Mouse (Mus musculus) B cell, adult 2 months (primary cell): Measurements from ENCODE around the gene Rpl23a.
"Not testable (repeated sequence)": the region's sequence is repeated elsewhere in the genome, so short reads cannot be mapped to it uniquely, and the experiment has no call there.

Experiments used
- DNase-seq, 2 experiments: peaks; one replicate each; pipeline ENCODE4 v3.0.0; 2022

Rpl23a gene

DNA sequence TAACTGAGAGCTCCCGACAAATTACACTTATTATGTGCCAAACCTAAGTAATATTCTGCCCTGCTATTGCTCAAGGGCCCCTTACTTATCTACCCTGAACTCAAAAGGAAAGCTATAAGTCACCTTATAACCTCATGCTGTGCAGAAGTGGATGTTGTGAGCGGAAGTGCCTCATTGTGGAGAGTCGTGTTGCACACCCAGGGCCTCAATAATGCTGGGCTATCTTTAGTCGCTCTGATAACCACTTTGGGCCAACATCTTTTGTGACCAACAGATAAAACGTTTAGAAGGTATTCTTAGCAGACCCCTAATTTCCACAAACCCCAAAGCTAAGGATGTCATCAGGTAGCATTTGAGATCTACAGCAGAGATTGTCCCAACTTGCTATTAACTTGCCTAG, 42.7 kb downstream of the Rpl23a start:
- DNase-seq, result no peak

DNA sequence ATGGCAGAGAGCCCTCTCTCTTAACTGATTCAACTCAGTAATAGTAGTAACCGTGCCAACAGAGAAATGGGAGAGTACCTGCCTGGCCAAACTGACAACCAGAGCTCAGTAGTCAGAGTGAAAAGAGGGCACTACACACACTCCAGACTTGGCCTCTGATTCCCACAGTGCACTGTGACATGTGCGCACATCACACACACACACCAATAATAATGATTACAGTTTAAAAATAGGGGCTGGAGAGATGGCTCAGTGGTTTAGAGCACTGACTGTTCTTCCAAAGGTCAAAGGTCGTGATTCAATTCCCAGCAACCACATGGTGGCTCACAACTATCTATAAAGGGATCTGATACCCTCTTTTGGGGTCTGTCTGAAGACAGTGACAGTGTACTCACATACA, 45.4 kb downstream of the Rpl23a start:
- DNase-seq, result no peak

DNA sequence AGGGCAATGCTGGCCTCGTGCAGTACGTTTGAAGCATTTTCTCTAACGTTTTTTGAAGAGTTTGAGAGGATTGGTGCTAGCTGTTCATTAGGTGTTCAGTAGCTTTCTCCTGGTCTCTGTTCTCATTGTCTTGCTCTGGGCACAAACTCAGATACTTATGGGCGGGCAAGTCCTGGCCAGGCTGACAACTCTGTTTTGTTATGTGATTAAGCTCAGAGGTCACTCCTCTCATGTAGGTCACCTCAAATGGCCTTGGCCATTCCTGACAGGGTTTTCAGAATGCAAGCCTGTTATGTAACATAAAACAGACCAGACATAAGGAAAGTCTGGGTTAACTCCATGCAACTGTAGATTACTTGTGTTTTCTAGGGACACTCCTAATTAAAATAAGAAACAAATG, 45.8 kb downstream of the Rpl23a start:
- no peak for DNase-seq

DNA sequence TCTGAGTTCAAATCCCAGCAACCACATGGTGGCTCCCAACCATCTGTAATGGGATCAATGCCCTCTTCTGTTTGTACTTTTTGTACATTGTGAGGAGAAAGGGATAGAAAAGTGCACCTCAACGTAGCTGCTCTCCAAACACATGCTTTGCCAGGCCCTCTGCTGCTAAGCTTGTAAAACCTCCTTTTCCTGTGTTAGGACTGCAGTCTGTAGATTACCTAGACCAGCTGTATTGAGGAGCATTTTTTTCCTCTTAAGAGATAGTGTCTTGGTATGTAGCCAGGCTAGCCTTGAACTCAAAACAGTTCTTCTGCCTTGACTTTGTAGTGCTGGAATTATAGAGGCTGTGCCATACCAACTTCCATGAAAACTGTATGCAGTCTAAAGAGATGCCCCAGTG, 47.3 kb downstream of the Rpl23a start:
- DNase-seq, result no peak

DNA sequence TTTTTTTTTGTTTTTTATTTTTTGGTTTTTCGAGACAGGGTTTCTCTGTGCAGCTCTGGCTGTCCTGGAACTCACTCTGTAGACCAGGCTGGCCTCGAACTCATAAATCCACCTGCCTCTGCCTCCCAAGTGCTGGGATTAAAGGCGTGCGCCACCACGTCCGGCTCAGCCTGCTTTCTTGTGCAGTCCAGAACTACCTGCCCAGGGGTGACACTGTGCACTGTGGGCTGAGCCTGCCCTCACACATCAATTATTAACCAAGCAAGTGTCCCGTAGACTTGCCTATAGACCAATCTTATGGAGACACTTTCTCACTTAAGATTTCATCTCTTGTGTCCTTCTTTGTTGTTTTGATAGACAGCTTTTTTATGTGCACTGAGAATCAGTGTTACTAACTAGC, 48.1 kb downstream of the Rpl23a start:
- DNase-seq, result not testable (repeated sequence)

DNA sequence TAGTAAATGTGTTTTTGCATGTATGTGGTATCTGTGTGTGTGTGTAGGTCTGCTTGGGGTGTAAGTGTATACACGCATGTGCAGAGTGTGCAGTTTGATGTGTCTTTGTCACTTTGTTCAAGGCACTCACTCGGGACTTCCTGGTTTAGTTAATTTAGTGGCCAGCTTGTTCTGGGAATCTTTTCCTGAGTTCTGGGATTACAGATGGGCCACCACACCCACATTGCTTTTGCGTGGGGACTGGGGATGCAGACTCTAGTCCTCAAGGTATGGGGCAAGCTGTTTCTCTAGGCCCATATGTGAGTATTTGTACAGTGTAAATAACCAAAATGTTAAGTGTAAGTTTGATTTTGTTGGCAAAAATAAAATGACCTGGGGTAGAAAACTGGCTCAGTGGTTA, 49.0 kb downstream of the Rpl23a start:
- no peak for DNase-seq

DNA sequence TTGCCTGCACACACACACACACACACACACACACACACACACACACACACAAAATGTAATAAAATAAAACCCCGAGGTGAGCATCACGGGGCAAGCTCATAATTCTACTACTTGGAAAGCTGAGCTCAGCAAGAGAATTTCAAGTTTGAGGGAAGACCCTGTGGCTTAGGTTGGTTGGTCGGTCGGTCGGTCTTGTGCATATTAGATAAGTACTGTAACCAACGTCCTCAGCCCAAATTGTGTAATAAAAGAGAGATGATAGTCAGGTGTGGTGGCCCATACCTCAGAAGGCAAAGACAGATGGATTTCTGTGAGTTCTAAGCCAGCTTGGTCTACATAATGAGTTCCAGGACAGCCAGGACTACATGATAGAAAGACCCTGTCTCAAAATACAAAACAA, 49.5 kb downstream of the Rpl23a start:
- no peak for DNase-seq
